Mouse (Mus musculus) ES-Bruce4 (cell line): ENCODE measurements around the gene Pcsk4.

Source experiments
- CTCF ChIP-seq: IDR thresholded peaks from one replicate; pipeline ENCODE4 v1.8.1; 2011; ENCODE audit warnings: low read depth, low read length
- EP300 ChIP-seq: IDR thresholded peaks from 2 replicates; pipeline ENCODE4 v1.6.1; 2011; ENCODE audit warnings: low read depth, low read length; ENCODE audit not compliant: insufficient read depth
- POLR2A ChIP-seq: IDR thresholded peaks from one replicate; pipeline ENCODE4 v1.8.1; 2011; ENCODE audit warnings: low read length; ENCODE audit not compliant: insufficient read depth

DNA sequence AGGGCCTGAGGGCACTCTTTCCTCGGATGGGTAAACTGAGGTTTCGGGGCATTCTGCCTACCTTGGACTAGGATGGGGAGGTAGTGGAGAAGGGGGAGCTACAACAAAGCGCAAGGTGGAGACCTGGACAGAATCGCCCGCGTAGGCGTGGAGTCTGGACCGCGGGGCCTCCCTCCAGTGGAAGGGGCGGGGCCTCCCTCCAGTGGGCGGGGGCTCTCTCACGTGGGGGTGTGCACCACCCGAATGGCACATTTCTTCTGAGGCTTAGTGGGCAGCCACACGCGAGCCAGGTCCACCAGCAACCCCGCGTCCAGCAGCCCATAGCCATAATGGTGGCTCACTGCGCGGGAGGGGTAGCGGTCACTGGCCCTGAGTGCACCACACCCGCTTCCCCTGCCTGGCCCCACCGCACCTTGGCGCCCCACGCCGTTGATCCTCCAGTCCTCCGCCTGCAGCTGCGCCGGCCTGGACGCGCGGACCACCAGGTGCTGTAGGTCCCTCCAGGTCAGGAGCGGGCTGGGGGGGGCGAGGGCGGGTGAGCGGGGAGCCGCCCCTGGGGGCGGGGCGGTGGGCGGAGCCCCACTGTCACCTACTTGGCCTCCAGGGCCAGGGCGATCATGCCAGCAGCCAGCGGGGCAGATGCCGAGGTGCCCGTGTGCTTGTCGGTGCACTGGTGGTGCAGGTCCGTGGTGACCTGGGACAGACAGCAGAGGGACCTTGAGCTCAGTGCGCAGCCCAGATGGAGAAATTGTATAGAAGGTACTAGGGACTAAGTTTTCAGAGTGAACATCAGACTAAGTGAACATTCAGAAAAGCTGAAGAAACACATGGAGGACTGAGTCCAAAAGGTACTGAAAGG is 5.8 kb downstream of the Pcsk4 start:
- no peak for TF ChIP-seq POLR2A
- no peak for TF ChIP-seq CTCF
- no peak for TF ChIP-seq EP300
